Mouse (Mus musculus) limb, embryonic 15.5 days (tissue): Measurements from ENCODE around the gene Dcbld2. TPM values are rescaled to one million over a fixed set of nuclear protein-coding genes. Genes with fewer than 3 reads are reported as not detected.
"Not testable (repeated sequence)": the region's sequence is repeated elsewhere in the genome, so short reads cannot be mapped to it uniquely, and the experiment has no call there.

Experiments
- ATAC-seq: fragments of 200-750 bp; cut with Nextera tagmentation; 2 replicates; pipeline ENCODE4 v1.8.0; 2017; ENCODE audit warnings: low read depth, moderate TSS enrichment; ENCODE audit not compliant: insufficient number of reproducible peaks, low FRiP score, low TSS enrichment
- H3K27ac ChIP-seq: fragments of 300-500 bp; sonication (generic); 2 replicates; pipeline ENCODE4 v1.5.1; 2015; ENCODE audit warnings: moderate library complexity, mild to moderate bottlenecking, inconsistent platforms
- H3K27me3 ChIP-seq: fragments of 300-500 bp; sonication (generic); 2 replicates; pipeline ENCODE4 v1.6.1; 2015; ENCODE audit warnings: inconsistent platforms
- H3K36me3 ChIP-seq: fragments of 300-500 bp; sonication (generic); 2 replicates; pipeline ENCODE4 v1.6.1; 2015; ENCODE audit warnings: inconsistent platforms
- H3K4me1 ChIP-seq: fragments of 300-500 bp; sonication (generic); 2 replicates; pipeline ENCODE4 v1.6.1; 2015; ENCODE audit warnings: inconsistent platforms
- H3K4me2 ChIP-seq: fragments of 300-500 bp; sonication (generic); 2 replicates; pipeline ENCODE4 v1.6.1; 2015; ENCODE audit warnings: mild to moderate bottlenecking, inconsistent platforms
- H3K4me3 ChIP-seq: fragments of 300-500 bp; sonication (generic); 2 replicates; pipeline ENCODE4 v1.5.1; 2015; ENCODE audit warnings: mild to moderate bottlenecking, inconsistent platforms
- H3K9ac ChIP-seq: fragments of 300-500 bp; sonication (generic); 2 replicates; pipeline ENCODE4 v1.6.1; 2015; ENCODE audit warnings: inconsistent platforms
- H3K9me3 ChIP-seq: fragments of 300-500 bp; sonication (generic); 2 replicates; pipeline ENCODE4 v1.6.1; 2016; ENCODE audit warnings: inconsistent platforms
- WGBS: fragments of 180-500 bp; shearing (Covaris S2); methylation state at CpG from one replicate; pipeline ENCODE4 v1.1.7; 2015; 5-methylcytosine and 5-hydroxymethylcytosine counted together
- polyA plus RNA-seq: library from polyadenylated mRNA; unstranded; fragments of >200 nt; fragmentation: Nextera tagmentation; extraction: Ambion mirVana; gene quantifications from 2 replicates; pipeline ENCODE4 v1.2.1, GENCODE M21; 2015

Gene Dcbld2
- polyA plus RNA-seq, 1 experiment from 2014 or later, result 5.5 TPM

DNA sequence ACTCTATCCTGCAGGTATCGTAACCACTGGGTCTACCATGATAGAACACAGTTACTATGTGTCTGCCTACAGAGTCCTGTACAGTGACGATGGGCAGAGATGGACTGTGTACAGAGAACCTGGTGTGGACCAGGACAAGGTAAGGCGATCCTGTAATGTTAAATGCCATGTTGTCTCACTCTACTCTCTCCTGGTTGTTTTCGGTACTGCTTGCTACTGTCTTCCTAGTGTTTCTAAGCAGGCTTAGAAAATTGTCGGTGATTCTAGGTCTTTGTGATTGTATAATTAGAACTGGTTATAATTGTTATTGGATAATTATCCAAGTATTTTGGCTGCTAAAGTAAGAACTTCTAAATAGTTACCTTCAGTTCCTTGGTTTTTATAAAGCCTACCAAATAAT, 43.4 kb downstream of the Dcbld2 start:
- Histone ChIP-seq H3K9me3 (no peaks in the 10 kb centered on the region), H3K4me2 (no peak overlapping the region), H3K9ac (no peak overlapping the region), H3K4me3 (no peak overlapping the region), H3K4me1 (no peaks in the 10 kb centered on the region), H3K27me3 (no peaks in the 10 kb centered on the region), H3K36me3 (peaks cover 14% of the 10 kb centered on the region), H3K27ac (no peak overlapping the region)
- no peak for ATAC-seq
- WGBS, result 90% methylated on average over 5 of the region's 5 CpGs

DNA sequence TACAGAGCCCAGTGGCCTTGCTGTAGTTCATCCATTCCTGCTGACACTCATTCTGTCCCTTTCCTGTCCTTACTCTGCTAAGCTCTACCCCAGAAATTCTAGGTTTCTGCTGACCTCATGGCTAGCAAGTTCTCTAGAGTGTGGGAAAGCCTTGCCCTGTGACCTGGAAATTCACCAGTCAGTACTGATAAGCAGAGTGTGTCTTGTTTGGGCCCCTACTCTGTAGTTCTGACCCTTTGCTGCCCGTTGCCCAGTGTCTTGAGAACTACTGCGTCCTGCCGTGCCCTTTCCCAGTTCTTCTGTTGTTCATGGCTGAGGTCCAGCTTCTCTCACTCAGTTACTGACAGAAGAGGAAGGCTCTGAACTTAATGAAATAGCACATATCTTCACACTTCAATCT, 44.9 kb downstream of the Dcbld2 start:
- WGBS, result 67% methylated on average over 3 of the region's 3 CpGs
- H3K4me2 ChIP-seq, result no peak overlapping the region

GRCm38 (mm10) chr16:58453820-58454219, 45.6 kb downstream of the Dcbld2 start:
- Histone ChIP-seq H3K4me1 (no peaks in the 10 kb centered on the region), H3K27ac (no peak overlapping the region), H3K4me2 (no peak overlapping the region), H3K4me3 (no peak overlapping the region), H3K36me3 (peaks cover 25% of the 10 kb centered on the region), H3K27me3 (no peaks in the 10 kb centered on the region), H3K9me3 (no peaks in the 10 kb centered on the region), H3K9ac (no peak overlapping the region)
- no peak for ATAC-seq

More for the DNA sequence above, 44.9 kb downstream of the Dcbld2 start:
- no peaks in the 10 kb centered on the region for H3K4me1 ChIP-seq
- no peak overlapping the region for H3K4me3 ChIP-seq
- no peak for ATAC-seq
- no peaks in the 10 kb centered on the region for H3K27me3 ChIP-seq
- no peaks in the 10 kb centered on the region for H3K9me3 ChIP-seq
- no peak overlapping the region for H3K9ac ChIP-seq
- H3K36me3 ChIP-seq, result peaks cover 21% of the 10 kb centered on the region
- H3K27ac ChIP-seq, result no peak overlapping the region

DNA sequence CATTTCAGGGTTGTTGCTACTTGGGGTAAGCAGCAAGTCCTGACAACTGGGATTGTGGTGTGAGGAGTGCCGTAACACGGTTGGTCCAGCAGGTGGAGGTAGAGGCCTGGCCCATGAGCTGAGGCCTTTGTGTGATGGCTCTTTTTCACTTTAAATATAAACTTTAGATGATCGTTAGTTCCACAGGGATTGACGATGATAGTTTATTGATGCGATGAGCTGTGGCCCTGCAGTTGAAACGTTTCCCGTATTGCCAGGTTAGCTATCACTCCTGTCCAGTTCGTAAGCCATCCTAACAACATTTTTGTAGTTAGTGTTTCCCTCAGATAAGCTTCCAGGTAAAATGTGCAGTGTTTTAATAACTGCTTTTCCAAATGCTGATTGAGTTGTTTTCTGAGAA, 46.4 kb downstream of the Dcbld2 start:
- 62% methylated on average over 8 of the region's 8 CpGs for WGBS
- H3K36me3 ChIP-seq, result peaks cover 29% of the 10 kb centered on the region

DNA sequence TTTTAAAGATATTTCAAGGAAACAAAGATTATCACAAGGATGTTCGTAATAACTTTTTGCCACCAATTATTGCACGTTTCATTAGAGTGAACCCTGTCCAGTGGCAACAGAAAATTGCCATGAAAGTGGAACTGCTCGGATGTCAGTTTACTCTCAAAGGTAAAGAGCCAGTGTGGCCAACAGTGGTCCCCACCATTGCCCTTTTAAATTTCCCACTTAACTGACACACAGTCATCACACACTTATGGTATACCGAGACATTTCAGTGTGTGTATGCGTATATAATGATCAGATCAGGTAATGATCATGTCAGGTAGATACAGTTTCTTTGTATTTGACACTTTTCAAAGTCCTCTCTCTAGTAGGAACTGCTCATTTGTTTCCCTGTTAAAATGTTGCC, 46.9 kb downstream of the Dcbld2 start:
- no peaks in the 10 kb centered on the region for H3K9me3 ChIP-seq
- no peak for ATAC-seq
- WGBS, result 79% methylated on average over 5 of the region's 5 CpGs
- no peak overlapping the region for H3K27ac ChIP-seq
- no peak overlapping the region for H3K9ac ChIP-seq
- H3K4me2 ChIP-seq, result no peak overlapping the region
- no peaks in the 10 kb centered on the region for H3K4me1 ChIP-seq
- H3K27me3 ChIP-seq, result no peaks in the 10 kb centered on the region
- no peak overlapping the region for H3K4me3 ChIP-seq
- peaks cover 31% of the 10 kb centered on the region for H3K36me3 ChIP-seq

More for the DNA sequence above, 46.4 kb downstream of the Dcbld2 start:
- no peak for ATAC-seq
- no peaks in the 10 kb centered on the region for H3K4me1 ChIP-seq
- no peak overlapping the region for H3K4me2 ChIP-seq
- no peak overlapping the region for H3K27ac ChIP-seq
- no peak overlapping the region for H3K9ac ChIP-seq
- H3K27me3 ChIP-seq, result no peaks in the 10 kb centered on the region
- H3K9me3 ChIP-seq, result no peaks in the 10 kb centered on the region
- H3K4me3 ChIP-seq, result no peak overlapping the region

DNA sequence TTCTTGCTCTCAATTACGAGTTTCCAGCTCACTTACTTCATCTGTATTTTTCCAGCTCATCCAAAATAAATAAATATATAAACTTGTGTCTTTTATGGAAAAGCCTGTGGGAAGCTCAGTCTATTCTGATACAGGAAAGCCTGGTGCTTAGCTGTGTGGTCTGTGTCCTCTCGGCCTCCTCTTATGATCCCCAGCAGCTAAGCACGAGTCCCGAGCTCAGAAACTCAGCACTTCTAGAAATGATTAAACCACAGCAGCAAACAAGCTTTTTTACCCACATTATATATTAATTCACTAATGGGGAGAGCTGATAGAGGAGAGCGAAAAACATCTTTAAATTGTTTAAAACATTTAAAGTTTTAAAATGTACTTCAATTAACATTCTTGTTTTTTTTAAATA, 48.2 kb downstream of the Dcbld2 start:
- H3K9me3 ChIP-seq, result no peaks in the 10 kb centered on the region
- H3K27ac ChIP-seq, result no peak overlapping the region
- H3K4me1 ChIP-seq, result no peaks in the 10 kb centered on the region
- no peak overlapping the region for H3K9ac ChIP-seq
- no peak for ATAC-seq
- 87% methylated on average over 5 of the region's 5 CpGs for WGBS
- H3K4me3 ChIP-seq, result no peak overlapping the region
- no peaks in the 10 kb centered on the region for H3K27me3 ChIP-seq
- H3K36me3 ChIP-seq, result peaks cover 34% of the 10 kb centered on the region
- no peak overlapping the region for H3K4me2 ChIP-seq

GRCm38 (mm10) chr16:58456991-58457390, 48.7 kb downstream of the Dcbld2 start:
- no peaks in the 10 kb centered on the region for H3K27me3 ChIP-seq
- no peak for ATAC-seq

DNA sequence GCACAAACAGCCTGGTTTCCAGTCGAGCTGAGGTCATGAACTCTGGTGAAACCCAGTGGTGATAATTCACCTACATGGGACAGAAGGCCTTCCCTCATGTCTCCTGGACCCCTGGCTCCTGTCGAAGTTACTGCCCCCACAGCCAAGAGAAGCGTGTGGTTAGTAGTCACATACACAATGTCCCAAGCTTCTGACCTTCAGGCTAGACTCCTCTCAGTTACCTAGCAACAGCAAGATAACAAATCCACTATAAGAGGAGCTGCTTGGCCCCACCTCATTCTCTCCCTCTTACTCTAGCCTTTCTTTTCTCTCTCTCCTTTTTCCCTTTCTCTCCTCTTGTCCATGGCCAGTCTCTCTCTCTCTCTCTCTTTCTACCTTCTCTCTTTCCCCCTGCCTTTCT, 51.7 kb downstream of the Dcbld2 start:
- not testable (repeated sequence) for H3K4me1 ChIP-seq, H3K9me3 ChIP-seq, ATAC-seq, H3K27ac ChIP-seq, H3K9ac ChIP-seq, H3K4me2 ChIP-seq, H3K27me3 ChIP-seq, H3K4me3 ChIP-seq
- peaks cover 46% of the 10 kb centered on the region for H3K36me3 ChIP-seq
- WGBS, result 44% methylated on average over 3 of the region's 3 CpGs

More at GRCm38 (mm10) chr16:58456991-58457390, 48.7 kb downstream of the Dcbld2 start:
- no peaks in the 10 kb centered on the region for H3K4me1 ChIP-seq
- 77% methylated on average over 6 of the region's 6 CpGs for WGBS
- H3K4me2 ChIP-seq, result no peak overlapping the region
- H3K27ac ChIP-seq, result no peak overlapping the region
- no peak overlapping the region for H3K9ac ChIP-seq
- no peak overlapping the region for H3K4me3 ChIP-seq
- no peaks in the 10 kb centered on the region for H3K9me3 ChIP-seq
- peaks cover 31% of the 10 kb centered on the region for H3K36me3 ChIP-seq

GRCm38 (mm10) chr16:58460386-58460785, 52.1 kb downstream of the Dcbld2 start:
- 82% methylated on average over 10 of the region's 10 CpGs for WGBS
- Histone ChIP-seq H3K27ac (no peak overlapping the region), H3K36me3 (peaks cover 50% of the 10 kb centered on the region), H3K9ac (no peak overlapping the region), H3K4me3 (no peak overlapping the region), H3K27me3 (no peaks in the 10 kb centered on the region), H3K9me3 (no peaks in the 10 kb centered on the region), H3K4me2 (no peak overlapping the region), H3K4me1 (no peaks in the 10 kb centered on the region)
- no peak for ATAC-seq

DNA sequence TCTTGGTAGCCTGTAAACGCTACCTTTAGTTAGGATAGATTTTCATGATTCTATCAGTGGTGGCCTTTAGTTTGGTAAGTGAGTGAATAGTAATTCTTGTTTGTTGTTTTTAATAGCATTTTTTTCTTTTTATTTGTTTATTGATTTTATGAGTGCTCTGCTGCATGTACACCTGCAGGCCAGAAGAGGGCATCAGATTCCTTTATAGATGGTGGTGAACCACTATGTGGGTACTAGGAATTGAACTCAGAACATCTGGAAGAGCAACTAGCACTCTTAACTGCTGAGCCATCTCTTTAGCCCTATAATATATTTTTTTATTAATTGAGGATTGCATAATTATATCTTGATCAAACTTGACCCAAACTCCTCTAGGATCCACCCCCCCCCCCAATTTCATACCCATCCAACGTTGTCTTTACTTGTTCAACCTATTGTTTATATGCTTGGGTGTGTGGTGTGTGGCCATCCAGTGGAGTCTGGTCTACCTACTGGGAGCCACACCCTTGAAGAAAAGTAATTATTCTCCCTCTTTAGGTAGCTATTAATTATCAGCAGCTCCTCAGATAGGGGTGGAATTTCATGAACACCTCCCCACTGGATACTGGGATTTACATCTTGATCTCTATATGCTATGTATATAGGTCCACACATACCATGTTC, 53.7 kb downstream of the Dcbld2 start:
- no peak for ATAC-seq
- H3K36me3 ChIP-seq, result peaks cover 61% of the 10 kb centered on the region
- H3K27me3 ChIP-seq, result no peaks in the 10 kb centered on the region
- no peak overlapping the region for H3K9ac ChIP-seq
- no peak overlapping the region for H3K4me3 ChIP-seq
- 90% methylated on average over 2 of the region's 2 CpGs for WGBS
- H3K4me1 ChIP-seq, result no peaks in the 10 kb centered on the region
- no peak overlapping the region for H3K27ac ChIP-seq
- no peak overlapping the region for H3K4me2 ChIP-seq
- H3K9me3 ChIP-seq, result no peaks in the 10 kb centered on the region

DNA sequence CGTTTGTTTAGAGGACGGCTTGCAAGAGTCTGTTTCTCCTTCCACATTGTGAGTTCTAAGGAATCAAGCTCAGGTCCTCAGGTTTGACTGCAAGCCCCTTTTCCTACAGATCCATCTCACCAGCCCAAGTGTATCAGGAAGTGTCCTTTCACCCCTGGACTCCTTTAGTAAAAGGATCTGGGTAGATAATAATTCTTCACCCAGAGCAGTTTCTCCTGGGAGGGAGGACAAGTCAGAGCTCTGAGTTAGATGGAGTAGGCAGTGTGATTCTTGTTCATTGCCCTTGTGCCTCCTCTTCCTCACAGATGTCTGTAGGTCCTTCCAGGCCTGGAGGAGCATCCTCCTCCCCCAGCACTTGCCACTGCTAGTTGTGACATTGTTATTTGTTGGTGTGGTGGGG, 54.3 kb downstream of the Dcbld2 start:
- Histone ChIP-seq H3K4me2 (no peak overlapping the region), H3K9me3 (no peaks in the 10 kb centered on the region), H3K9ac (no peak overlapping the region), H3K4me1 (no peaks in the 10 kb centered on the region), H3K36me3 (peaks cover 61% of the 10 kb centered on the region), H3K27me3 (no peaks in the 10 kb centered on the region), H3K27ac (no peak overlapping the region), H3K4me3 (no peak overlapping the region)
- WGBS, result 94% methylated on average over 2 of the region's 2 CpGs
- no peak for ATAC-seq

GRCm38 (mm10) chr16:58464051-58464450, 55.8 kb downstream of the Dcbld2 start:
- Histone ChIP-seq H3K4me2 (no peak overlapping the region), H3K36me3 (peaks cover 55% of the 10 kb centered on the region), H3K4me3 (no peak overlapping the region), H3K4me1 (no peaks in the 10 kb centered on the region), H3K9me3 (no peaks in the 10 kb centered on the region), H3K27ac (no peak overlapping the region), H3K27me3 (no peaks in the 10 kb centered on the region), H3K9ac (no peak overlapping the region)
- no peak for ATAC-seq
- WGBS, result 88% methylated on average over 14 of the region's 14 CpGs

DNA sequence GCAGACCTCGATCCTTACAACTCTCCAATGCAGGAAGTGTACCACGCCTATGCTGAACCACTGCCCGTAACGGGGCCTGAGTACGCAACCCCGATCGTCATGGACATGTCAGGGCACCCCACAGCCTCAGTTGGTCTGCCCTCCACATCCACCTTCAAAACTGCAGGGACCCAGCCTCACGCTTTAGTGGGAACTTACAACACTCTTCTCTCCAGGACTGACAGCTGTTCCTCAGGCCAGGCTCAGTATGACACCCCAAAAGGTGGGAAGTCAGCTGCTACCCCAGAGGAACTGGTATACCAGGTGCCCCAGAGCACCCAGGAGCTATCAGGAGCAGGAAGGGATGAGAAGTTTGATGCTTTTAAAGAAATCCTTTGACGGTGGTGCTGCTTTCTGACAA, 57.2 kb downstream of the Dcbld2 start:
- WGBS, result 86% methylated on average over 9 of the region's 9 CpGs
- Histone ChIP-seq H3K9ac (no peak overlapping the region), H3K9me3 (no peaks in the 10 kb centered on the region), H3K27ac (no peak overlapping the region), H3K27me3 (no peaks in the 10 kb centered on the region), H3K4me3 (no peak overlapping the region), H3K4me1 (no peaks in the 10 kb centered on the region), H3K36me3 (peaks cover 53% of the 10 kb centered on the region), H3K4me2 (no peak overlapping the region)
- ATAC-seq, result no peak
